Mouse (Mus musculus): Measurements from ENCODE around the gene Rab3ip. TPM values are rescaled to one million over a fixed set of nuclear protein-coding genes. Genes with fewer than 3 reads are reported as not detected.

The Rab3ip gene
- polyA plus RNA-seq, 1 experiment from 2014 or later = 46.0 TPM

DNA sequence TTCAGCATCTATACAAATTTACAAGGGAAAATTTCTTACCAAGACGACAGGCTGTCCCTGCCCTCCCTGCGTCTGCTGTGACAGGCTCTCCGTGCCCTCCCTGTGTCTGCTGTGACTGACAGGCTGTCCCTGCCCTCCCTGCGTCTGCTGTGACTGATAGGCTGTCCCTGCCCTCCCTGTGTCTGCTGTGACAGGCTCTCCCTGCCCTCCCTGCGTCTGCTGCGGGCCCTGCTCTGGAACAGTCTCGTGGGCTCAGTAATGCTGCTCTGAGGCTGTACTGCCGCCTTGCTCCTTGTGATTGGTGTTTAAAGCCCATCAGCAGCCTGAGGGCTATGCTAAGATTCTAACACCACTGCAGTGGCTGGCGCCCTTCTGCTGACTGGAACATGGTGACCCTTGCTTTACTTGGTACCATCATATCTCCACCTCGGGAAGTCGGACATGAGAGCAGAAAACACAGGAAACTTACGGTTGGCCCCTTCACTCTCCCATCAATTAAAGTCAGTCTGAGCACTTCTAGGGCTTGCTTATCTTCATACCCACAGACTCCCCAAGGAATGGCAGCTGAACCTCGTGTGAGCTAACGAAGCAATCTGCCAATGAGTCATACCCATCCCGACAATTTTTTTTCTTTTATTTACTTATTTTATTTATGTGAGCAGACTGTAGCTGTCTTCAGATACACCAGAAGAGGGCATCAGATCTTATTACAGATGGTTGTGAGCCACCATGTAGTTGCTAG lies 41.5 kb downstream of the Rab3ip start:
- peaks cover 6% of the 10 kb centered on the region; the same call in 1 of the 2 replicates for H3K4me1 ChIP-seq
- peak overlapping the region; percentile 24; the same call in 1 of the 2 replicates for H3K27ac ChIP-seq
- DNase-seq (ENCODE audit: low spot score) = peak; percentile 84
- 44% methylated on average over 15 of the region's 15 CpGs for WGBS
- H3K4me3 ChIP-seq = no peak overlapping the region
- H3K36me3 ChIP-seq = peaks cover 92% of the 10 kb centered on the region
- no peaks in the 10 kb centered on the region for H3K9me3 ChIP-seq
- no peaks in the 10 kb centered on the region for H3K27me3 ChIP-seq (ENCODE audit: insufficient read depth, poor library complexity, severe bottlenecking)

DNA sequence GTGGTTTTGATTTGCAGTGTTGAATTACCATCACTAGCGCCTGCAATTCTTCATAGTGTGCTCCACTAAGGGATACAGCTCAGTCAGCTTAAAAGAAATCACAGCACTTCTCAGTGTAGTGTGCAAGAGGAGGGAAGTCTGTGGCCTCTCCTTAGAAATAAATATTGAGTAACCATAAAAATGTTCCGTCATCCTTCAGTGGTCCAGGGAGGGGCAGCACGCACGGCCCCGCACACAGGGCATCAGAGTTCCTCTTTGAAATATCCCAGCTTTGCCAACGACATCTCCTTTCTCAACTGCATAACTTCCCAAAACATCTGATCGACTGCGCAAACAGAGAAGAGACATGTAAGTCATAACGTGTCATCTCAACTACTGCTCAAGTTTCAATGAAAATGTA lies 43.8 kb downstream of the Rab3ip start:
- WGBS = 95% methylated on average over 9 of the region's 9 CpGs
- peaks cover 6% of the 10 kb centered on the region; the same call in 1 of the 2 replicates for H3K4me1 ChIP-seq
- H3K9me3 ChIP-seq = no peaks in the 10 kb centered on the region
- H3K36me3 ChIP-seq = peaks cover 71% of the 10 kb centered on the region
- H3K4me3 ChIP-seq = no peak overlapping the region
- DNase-seq (ENCODE audit: low spot score) = no peak
- H3K27me3 ChIP-seq (ENCODE audit: insufficient read depth, poor library complexity, severe bottlenecking) = no peaks in the 10 kb centered on the region
- no peak overlapping the region for H3K27ac ChIP-seq

DNA sequence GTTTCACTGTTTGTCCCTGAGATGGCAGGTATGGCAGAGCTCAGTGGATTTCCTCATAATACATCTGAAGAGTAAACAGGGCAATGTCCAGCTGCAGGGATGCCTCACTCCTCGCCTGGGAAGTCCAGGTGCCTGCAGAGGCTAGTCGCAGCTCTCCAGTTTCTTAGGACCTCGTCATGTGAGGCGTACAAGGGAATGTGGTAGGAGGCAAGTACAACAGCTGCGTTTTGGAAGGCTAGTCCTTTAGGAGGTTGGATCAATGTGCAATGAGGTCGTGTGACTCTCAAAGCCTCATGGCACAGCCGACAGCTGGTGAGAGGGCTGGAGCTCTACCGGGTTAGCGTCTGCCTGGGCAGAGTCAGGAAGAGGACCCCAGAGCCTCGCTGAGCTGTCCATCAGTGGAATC lies 46.1 kb downstream of the Rab3ip start:
- Histone ChIP-seq H3K4me1 (peaks cover 6% of the 10 kb centered on the region; the same call in 1 of the 2 replicates), H3K9me3 (no peaks in the 10 kb centered on the region), H3K4me3 (no peak overlapping the region), H3K27ac (no peak overlapping the region), H3K36me3 (peaks cover 48% of the 10 kb centered on the region), H3K27me3 (ENCODE audit: insufficient read depth, poor library complexity, severe bottlenecking) (no peaks in the 10 kb centered on the region)
- WGBS = 85% methylated on average over 10 of the region's 10 CpGs
- DNase-seq (ENCODE audit: low spot score) = no peak

DNA sequence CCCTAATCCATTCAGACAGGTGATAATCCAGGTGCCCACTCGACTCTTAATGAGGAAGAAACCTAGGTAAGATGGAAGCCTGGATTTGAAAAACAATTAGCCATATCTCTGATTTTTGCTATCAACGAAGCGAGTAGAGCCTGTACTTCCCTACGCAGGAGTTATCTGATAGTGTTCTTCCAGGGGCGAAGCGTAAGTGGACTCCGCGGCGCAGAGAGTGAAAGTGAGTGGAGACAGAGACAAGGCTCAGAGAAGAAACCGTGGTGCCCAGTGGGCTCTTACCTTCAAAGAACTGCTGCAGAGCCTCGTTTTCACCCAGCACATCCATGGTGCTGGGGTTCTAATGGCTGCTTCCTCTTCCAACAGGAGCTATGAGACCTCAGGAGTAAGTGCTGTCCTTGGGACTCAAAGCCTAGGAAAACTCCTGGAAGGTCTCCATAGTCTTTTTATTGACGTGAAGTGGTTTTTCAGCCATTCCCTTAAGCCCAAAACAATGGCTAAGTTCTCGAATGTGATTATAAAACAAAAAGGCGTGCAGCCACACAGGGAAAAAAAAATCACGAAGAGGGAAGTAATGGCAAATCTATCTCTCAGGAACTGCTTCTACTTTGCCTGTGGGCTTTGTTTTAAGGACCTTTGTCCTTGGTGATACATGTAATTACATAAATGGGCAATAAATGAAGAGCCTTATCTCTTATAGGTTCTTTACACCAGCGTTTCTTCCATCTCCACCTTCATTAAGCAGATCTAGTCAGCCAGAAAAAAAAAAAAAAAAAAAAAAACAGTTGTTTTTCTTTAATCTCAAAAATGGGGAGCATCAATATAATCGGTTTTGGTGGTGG lies 54.0 kb downstream of the Rab3ip start, which contains the start of gene Myrfl:
Gene Myrfl (minus strand): TSS at position 584 of the 842 bp plus-strand sequence.
- no peak for DNase-seq (ENCODE audit: low spot score)
- Histone ChIP-seq H3K4me1 (peaks cover 9% of the 10 kb centered on the region; the same call in 1 of the 2 replicates), H3K27me3 (ENCODE audit: insufficient read depth, poor library complexity, severe bottlenecking) (no peaks in the 10 kb centered on the region), H3K4me3 (peak within 1 kb of the TSS; percentile 3; the same call in 1 of the 2 replicates), H3K9me3 (no peaks in the 10 kb centered on the region), H3K27ac (no peak within 1 kb of the TSS), H3K36me3 (no peaks in the 10 kb centered on the region)
- 68% methylated on average over 17 of the region's 17 CpGs for WGBS

DNA sequence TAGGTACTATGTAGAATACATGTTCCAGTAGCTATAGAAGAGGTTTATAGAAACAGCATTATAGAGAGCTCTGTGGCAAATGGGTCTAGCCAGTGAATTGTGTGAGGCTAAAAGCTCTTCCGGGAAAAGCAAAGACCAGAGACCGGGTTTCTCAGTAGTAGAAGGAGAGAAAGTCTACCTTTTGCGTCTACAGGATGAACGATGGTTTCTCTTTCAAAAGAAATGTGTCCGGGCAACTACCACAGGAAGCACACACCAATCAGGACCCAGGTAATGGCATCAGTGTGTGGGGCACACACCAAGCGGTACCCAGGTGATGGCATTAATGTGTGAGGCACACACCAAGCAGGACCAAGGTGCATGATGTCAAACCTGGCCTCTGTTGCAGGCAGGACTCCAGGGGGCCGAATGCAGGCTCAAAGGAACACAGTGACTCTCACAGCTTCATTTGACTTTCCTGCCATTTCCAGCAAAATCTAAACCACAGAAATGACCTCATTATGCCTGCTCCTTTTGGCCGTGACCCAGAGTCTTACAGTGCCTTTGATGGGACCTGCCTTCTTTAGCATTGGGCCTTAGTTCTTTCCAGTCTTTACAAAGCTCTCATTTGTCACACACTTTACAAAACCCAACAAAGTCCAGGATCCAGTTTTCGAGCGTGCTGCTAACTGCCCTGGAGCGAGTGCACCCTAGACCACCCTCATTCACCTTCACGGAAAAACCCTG lies 55.3 kb downstream of the Rab3ip start:
- H3K4me1 ChIP-seq = peaks cover 9% of the 10 kb centered on the region; the same call in 1 of the 2 replicates
- no peaks in the 10 kb centered on the region for H3K9me3 ChIP-seq
- H3K27me3 ChIP-seq (ENCODE audit: insufficient read depth, poor library complexity, severe bottlenecking) = no peaks in the 10 kb centered on the region
- no peaks in the 10 kb centered on the region for H3K36me3 ChIP-seq
- H3K27ac ChIP-seq = no peak overlapping the region
- 90% methylated on average over 12 of the region's 12 CpGs for WGBS
- no peak for DNase-seq (ENCODE audit: low spot score)
- H3K4me3 ChIP-seq = no peak overlapping the region

DNA sequence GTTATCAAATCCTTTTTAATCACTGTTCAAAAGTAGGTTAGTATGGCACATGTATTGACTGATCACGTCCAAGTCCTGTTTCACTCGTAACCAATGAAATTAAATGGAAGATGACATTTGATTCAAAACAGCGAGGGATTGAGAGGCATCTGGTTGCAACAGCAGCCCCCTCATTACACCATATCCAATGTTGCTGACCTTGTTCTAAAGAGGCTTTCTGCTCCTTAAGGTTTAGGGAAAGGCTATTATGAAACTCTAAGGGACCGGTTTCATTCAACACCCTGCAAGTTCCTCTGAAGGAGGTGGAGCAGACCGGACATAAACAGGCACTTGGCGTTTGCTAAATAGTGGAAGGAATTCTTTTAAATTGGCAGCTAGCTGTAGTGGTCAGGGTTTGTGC lies 56.0 kb downstream of the Rab3ip start:
- no peaks in the 10 kb centered on the region for H3K36me3 ChIP-seq
- 84% methylated on average over 6 of the region's 6 CpGs for WGBS
- no peak overlapping the region for H3K27ac ChIP-seq
- DNase-seq (ENCODE audit: low spot score) = no peak
- no peak overlapping the region for H3K4me3 ChIP-seq
- H3K4me1 ChIP-seq = peaks cover 9% of the 10 kb centered on the region; the same call in 1 of the 2 replicates
- H3K27me3 ChIP-seq (ENCODE audit: insufficient read depth, poor library complexity, severe bottlenecking) = no peaks in the 10 kb centered on the region
- H3K9me3 ChIP-seq = no peaks in the 10 kb centered on the region

DNA sequence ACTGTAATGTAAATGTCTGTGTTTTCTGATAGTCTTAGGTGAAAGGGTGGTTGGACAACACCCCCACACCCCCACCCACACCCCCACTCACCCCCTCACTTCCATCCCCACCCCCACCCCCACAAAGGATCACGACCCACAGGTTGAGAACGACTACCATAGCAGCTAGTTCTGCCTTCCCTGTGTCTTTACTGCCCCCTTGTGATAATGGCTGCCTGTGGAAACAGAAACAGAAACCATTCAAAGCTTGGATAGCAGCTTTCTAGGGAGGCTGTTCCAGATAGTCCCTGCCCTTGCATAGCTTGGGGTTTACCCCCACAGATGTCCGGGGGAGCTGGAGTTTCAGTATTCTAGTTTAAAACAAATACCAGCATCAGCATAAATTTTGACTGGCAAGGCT lies 56.8 kb downstream of the Rab3ip start:
- Histone ChIP-seq H3K27me3 (ENCODE audit: insufficient read depth, poor library complexity, severe bottlenecking) (no peaks in the 10 kb centered on the region), H3K36me3 (no peaks in the 10 kb centered on the region), H3K9me3 (no peaks in the 10 kb centered on the region), H3K4me1 (peaks cover 9% of the 10 kb centered on the region; the same call in 1 of the 2 replicates), H3K27ac (no peak overlapping the region), H3K4me3 (no peak overlapping the region)
- no peak for DNase-seq (ENCODE audit: low spot score)
- WGBS = 23% methylated on average over 3 of the region's 3 CpGs

DNA sequence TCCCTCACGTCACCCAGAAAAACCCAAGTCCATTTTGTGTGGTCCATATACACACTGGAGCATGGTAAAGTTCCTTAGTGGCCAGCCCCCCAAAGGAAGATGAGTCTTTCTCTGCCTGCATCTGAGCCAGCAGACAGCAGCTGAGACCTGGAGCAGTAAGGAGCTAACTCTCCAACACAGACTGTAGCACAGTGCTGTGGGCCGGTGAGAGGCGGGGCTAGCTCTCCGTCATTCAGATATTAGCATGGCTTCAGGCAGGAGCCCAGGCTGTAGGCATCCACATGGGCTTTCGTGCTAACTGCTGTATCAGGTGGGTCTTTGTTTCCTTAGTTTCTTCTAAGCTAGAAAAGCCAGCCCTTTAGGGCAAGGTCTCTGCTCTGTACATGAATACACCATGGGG lies 60.0 kb downstream of the Rab3ip start:
- no peaks in the 10 kb centered on the region for H3K27me3 ChIP-seq (ENCODE audit: insufficient read depth, poor library complexity, severe bottlenecking)
- H3K4me1 ChIP-seq = peaks cover 9% of the 10 kb centered on the region; the same call in 1 of the 2 replicates
- DNase-seq (ENCODE audit: low spot score) = no peak
- no peak overlapping the region for H3K4me3 ChIP-seq
- WGBS = 56% methylated on average over 5 of the region's 5 CpGs
- no peak overlapping the region for H3K27ac ChIP-seq
- no peaks in the 10 kb centered on the region for H3K9me3 ChIP-seq
- no peaks in the 10 kb centered on the region for H3K36me3 ChIP-seq

DNA sequence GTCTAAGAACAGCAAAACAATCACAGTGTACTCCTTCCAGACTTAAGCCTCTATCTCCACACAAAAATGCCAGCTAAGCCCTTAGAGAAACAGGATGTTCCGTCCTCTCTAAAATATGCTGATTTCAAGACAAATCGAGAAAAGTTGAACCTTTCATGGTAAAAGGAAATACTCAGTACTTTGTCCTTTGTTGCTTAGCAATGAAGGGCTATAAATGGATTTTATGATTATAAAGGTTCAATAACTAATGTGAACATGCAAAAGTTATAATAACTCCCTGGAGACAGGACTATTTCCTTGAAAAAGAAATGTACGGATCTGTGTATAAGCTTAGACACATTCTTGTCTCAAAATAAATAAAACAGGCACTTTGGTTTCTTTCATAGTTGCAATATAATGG lies 66.0 kb downstream of the Rab3ip start:
- Histone ChIP-seq H3K27me3 (ENCODE audit: insufficient read depth, poor library complexity, severe bottlenecking) (no peaks in the 10 kb centered on the region), H3K27ac (no peak overlapping the region), H3K4me3 (no peak overlapping the region), H3K4me1 (no peaks in the 10 kb centered on the region), H3K9me3 (no peaks in the 10 kb centered on the region), H3K36me3 (no peaks in the 10 kb centered on the region)
- 80% methylated on average over 3 of the region's 3 CpGs for whole genome bisulfite sequencing
- no peak for DNase-seq (ENCODE audit: low spot score)

DNA sequence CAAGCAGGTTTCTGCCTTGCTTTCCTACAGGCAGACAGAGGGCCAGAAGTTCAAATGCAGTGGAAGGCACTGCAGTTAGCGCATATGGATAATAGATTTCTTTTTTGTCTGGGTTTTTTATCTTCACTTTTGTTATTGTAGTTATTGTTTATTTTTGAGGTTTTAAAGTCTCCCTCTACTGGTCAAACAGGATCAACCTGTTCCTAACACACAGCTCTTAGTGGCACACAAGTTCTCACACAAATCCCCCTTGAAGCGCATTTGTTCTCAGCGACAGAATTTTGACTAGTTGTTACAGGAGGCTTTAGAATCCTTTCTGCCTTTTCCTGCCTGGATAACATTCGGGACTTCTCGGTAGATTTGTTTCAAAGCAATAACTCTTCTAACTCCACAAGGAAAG lies 67.0 kb downstream of the Rab3ip start:
- Histone ChIP-seq H3K9me3 (no peaks in the 10 kb centered on the region), H3K27ac (no peak overlapping the region), H3K4me1 (no peaks in the 10 kb centered on the region), H3K27me3 (ENCODE audit: insufficient read depth, poor library complexity, severe bottlenecking) (no peaks in the 10 kb centered on the region), H3K36me3 (no peaks in the 10 kb centered on the region), H3K4me3 (no peak overlapping the region)
- no peak for DNase-seq (ENCODE audit: low spot score)
- 68% methylated on average over 5 of the region's 5 CpGs for WGBS

DNA sequence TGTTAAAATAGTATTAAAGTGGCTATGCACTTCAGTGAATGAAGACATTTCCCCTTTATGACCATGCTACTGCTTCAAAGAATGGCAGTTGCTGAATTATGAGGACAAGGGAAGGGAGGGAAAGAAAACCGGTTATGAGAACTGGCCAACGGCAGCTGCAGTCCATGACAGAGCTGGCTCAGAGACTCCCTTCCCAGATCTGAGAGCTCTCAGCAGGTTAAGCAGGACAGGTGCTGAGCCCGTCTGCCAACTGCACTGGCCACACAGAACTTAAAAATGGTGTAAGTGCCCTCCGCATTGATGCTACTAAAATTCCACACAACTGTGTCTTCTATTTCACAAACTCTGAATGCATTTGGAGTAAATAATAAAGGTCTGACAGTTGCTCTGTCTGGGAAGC lies 73.1 kb downstream of the Rab3ip start:
- WGBS = 85% methylated on average over 4 of the region's 4 CpGs
- DNase-seq (ENCODE audit: low spot score) = no peak

DNA sequence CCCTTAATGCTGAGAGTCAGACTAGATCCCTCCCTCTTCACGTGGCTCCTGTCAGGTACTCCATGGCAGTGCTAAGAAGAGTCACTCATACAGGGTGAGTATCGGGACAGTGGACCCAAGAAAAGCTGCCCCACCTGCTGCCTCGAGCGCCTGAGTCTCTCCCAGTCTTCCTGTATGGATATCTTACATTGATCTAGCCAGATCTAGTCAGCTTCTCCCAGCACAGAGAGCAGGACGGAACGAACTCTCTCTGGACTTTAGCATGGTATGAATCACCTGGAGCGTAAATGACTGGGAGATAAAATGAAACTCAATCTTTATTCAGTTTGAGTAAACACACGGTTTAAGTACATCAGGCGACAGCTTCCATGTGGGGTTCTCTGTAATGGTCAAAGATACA lies 76.1 kb downstream of the Rab3ip start:
- no peaks in the 10 kb centered on the region for H3K9me3 ChIP-seq
- H3K4me3 ChIP-seq = no peak overlapping the region
- no peak for DNase-seq (ENCODE audit: low spot score)
- no peaks in the 10 kb centered on the region for H3K27me3 ChIP-seq (ENCODE audit: insufficient read depth, poor library complexity, severe bottlenecking)
- no peaks in the 10 kb centered on the region for H3K36me3 ChIP-seq
- 77% methylated on average over 9 of the region's 9 CpGs for WGBS
- H3K4me1 ChIP-seq = 0 out of 2 replicates have a peak, but pooled peaks cover 5% of the 10 kb centered on the region
- no peak overlapping the region for H3K27ac ChIP-seq

More for the DNA sequence above, 73.1 kb downstream of the Rab3ip start:
- Histone ChIP-seq H3K36me3 (no peaks in the 10 kb centered on the region), H3K9me3 (no peaks in the 10 kb centered on the region), H3K4me3 (no peak overlapping the region), H3K4me1 (0 out of 2 replicates have a peak, but pooled peaks cover 5% of the 10 kb centered on the region), H3K27me3 (ENCODE audit: insufficient read depth, poor library complexity, severe bottlenecking) (no peaks in the 10 kb centered on the region), H3K27ac (no peak overlapping the region)
